Mouse (Mus musculus): ENCODE data around the gene Dab1. TPM values are rescaled to one million over a fixed set of nuclear protein-coding genes. Genes with fewer than 3 reads are reported as not detected.

Gene Dab1
- polyA plus RNA-seq, 1 experiment from 2014 or later, result 24.1 TPM

DNA sequence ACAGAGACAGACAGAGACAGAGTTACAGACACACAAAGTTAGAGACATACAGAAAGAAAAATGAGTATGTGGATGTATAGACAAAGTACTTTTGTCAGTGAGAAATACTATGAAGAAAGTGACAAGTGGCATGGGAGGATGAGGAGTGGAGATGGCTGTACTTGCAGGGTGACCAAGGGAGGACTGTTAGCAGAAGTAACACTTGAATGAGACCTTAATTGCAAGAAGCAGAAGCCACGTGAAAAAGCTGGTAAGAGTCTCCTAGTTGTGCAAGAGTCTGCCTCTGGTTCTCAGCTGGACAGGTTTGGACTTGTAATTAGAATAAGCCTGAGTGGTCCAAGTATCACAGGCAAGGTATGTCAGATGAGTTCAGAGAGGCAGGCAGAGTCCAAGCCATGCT is 88.0 kb downstream of the Dab1 start:
- Histone ChIP-seq H3K4me3 (ENCODE audit: low read depth, low read length) (no peak overlapping the region), H3K27ac (ENCODE audit: low read depth) (no peak overlapping the region), H3K9me3 (ENCODE audit: control insufficient read depth, low read length) (no peaks in the 10 kb centered on the region), H3K4me1 (replicated peaks; ENCODE audit: control insufficient read depth, insufficient read depth, low read length) (no peaks in the 10 kb centered on the region), H3K36me3 (ENCODE audit: control insufficient read depth, insufficient read depth, low read length) (no peaks in the 10 kb centered on the region), H3K27me3 (replicated peaks; ENCODE audit: control insufficient read depth, insufficient read depth, low read length) (no peaks in the 10 kb centered on the region), H3K4me2 (ENCODE audit: low read length) (no peak overlapping the region), H3K9ac (ENCODE audit: low read length) (no peak overlapping the region)
- ATAC-seq (replicated peaks; ENCODE audit: low FRiP score, low TSS enrichment, low read depth) (no peak), DNase-seq (ENCODE audit: low spot score) (no peak)
- 64% methylated on average over 1 of the region's 1 CpGs for WGBS

DNA sequence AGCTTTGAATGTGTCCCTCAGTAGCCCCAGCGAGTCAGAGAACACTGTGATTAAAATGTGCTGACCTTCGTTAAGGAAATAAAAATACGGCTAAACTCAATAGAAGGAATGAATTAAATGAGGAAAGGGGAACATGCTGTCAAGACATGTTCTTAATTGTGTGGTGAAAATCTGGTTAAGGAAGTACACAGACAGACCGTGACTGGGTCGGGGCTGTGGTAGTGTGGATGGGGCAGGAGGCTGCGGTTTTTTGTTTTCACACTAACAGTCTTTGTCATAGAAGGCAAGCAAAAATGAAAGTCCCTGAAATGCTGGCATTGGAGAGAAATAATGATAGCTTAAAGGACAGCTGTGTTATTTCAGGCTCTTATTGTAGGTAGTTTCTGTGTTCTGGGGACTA is 92.2 kb downstream of the Dab1 start:
- DNase-seq (ENCODE audit: low spot score) (no peak), ATAC-seq (replicated peaks; ENCODE audit: low FRiP score, low TSS enrichment, low read depth) (no peak)
- H3K9me3 ChIP-seq (ENCODE audit: control insufficient read depth, low read length), result no peaks in the 10 kb centered on the region
- no peaks in the 10 kb centered on the region for H3K27me3 ChIP-seq (replicated peaks; ENCODE audit: control insufficient read depth, insufficient read depth, low read length)
- H3K4me1 ChIP-seq (replicated peaks; ENCODE audit: control insufficient read depth, insufficient read depth, low read length), result no peaks in the 10 kb centered on the region
- no peak overlapping the region for H3K27ac ChIP-seq (ENCODE audit: low read depth)
- H3K9ac ChIP-seq (ENCODE audit: low read length), result no peak overlapping the region
- no peaks in the 10 kb centered on the region for H3K36me3 ChIP-seq (ENCODE audit: control insufficient read depth, insufficient read depth, low read length)
- 85% methylated on average over 6 of the region's 6 CpGs for WGBS
- no peak overlapping the region for H3K4me2 ChIP-seq (ENCODE audit: low read length)
- no peak overlapping the region for H3K4me3 ChIP-seq (ENCODE audit: low read depth, low read length)

DNA sequence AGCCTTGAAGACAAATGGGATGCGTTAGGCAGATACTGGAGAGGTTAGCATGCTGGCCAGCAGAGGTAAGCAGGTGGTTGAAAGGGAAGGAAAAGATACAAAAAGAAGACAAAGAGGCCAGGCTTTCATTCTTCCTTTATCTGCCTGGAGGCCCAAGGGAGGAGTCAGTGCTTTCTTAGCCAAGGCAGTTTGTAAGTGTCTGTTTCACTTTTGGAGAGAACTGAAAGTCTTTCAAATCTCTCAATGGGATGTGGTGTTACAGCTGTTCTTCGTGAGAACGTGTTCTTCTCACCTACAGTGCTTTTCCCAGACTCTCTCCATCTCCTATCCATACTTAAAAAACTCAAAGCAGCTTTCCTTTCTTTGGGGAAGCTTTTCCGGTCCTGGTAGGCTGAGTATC is 94.8 kb downstream of the Dab1 start:
- H3K27ac ChIP-seq (ENCODE audit: low read depth), result no peak overlapping the region
- DNase-seq (ENCODE audit: low spot score) (no peak), ATAC-seq (replicated peaks; ENCODE audit: low FRiP score, low TSS enrichment, low read depth) (no peak)
- H3K4me3 ChIP-seq (ENCODE audit: low read depth, low read length), result no peak overlapping the region
- H3K9ac ChIP-seq (ENCODE audit: low read length), result no peak overlapping the region
- no peak overlapping the region for H3K4me2 ChIP-seq (ENCODE audit: low read length)
- WGBS, result 93% methylated on average over 4 of the region's 4 CpGs
- no peaks in the 10 kb centered on the region for H3K36me3 ChIP-seq (ENCODE audit: control insufficient read depth, insufficient read depth, low read length)
- no peaks in the 10 kb centered on the region for H3K27me3 ChIP-seq (replicated peaks; ENCODE audit: control insufficient read depth, insufficient read depth, low read length)
- no peaks in the 10 kb centered on the region for H3K4me1 ChIP-seq (replicated peaks; ENCODE audit: control insufficient read depth, insufficient read depth, low read length)
- no peaks in the 10 kb centered on the region for H3K9me3 ChIP-seq (ENCODE audit: control insufficient read depth, low read length)

DNA sequence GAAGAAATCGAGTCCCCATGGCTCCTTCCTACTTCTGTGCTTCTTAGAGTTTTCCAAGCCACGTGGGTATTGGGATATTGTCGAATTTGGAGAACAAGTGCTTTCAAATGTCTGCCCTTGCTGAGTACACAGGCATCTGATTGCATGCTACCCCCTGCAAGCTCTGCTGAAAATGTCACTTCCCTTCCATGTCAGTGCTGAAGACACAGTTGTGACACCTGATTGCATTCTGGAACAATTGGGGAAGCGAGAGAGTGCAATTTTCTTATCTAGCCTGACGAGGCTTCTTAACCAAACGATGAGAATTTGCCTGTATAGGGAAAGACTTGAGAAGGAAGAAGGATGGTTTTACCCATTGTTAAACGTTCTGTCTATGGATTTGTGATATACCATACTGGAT is 95.8 kb downstream of the Dab1 start:
- WGBS, result 78% methylated on average over 7 of the region's 7 CpGs
- Histone ChIP-seq H3K9ac (ENCODE audit: low read length) (no peak overlapping the region), H3K27me3 (replicated peaks; ENCODE audit: control insufficient read depth, insufficient read depth, low read length) (no peaks in the 10 kb centered on the region), H3K9me3 (ENCODE audit: control insufficient read depth, low read length) (no peaks in the 10 kb centered on the region), H3K27ac (ENCODE audit: low read depth) (no peak overlapping the region), H3K4me3 (ENCODE audit: low read depth, low read length) (no peak overlapping the region), H3K4me1 (replicated peaks; ENCODE audit: control insufficient read depth, insufficient read depth, low read length) (no peaks in the 10 kb centered on the region), H3K4me2 (ENCODE audit: low read length) (no peak overlapping the region), H3K36me3 (ENCODE audit: control insufficient read depth, insufficient read depth, low read length) (no peaks in the 10 kb centered on the region)
- ATAC-seq (replicated peaks; ENCODE audit: low FRiP score, low TSS enrichment, low read depth), result no peak
- DNase-seq (ENCODE audit: low spot score), result no peak

DNA sequence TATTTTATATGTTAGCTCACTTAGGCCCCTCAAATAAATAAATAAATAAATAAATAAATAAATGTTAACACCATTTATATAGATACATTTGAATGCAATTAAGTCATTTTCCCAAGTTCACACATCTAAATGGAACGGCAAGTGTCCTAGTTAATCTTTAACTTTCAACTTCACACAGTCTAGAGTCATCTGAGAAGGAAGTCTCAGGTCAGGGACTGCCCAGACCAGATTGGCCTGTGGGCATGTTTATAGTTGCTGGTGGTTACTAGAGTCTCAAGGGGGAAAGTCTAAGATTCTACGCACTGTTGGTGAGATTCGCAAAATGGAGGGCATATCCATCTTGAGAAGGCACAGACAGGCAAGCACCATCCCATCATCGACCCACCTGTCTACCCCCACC is 96.4 kb downstream of the Dab1 start:
- no peak overlapping the region for H3K4me2 ChIP-seq (ENCODE audit: low read length)
- no peak overlapping the region for H3K27ac ChIP-seq (ENCODE audit: low read depth)
- no peak for DNase-seq (ENCODE audit: low spot score)
- no peaks in the 10 kb centered on the region for H3K27me3 ChIP-seq (replicated peaks; ENCODE audit: control insufficient read depth, insufficient read depth, low read length)
- WGBS, result 80% methylated on average over 4 of the region's 4 CpGs
- no peaks in the 10 kb centered on the region for H3K9me3 ChIP-seq (ENCODE audit: control insufficient read depth, low read length)
- ATAC-seq (replicated peaks; ENCODE audit: low FRiP score, low TSS enrichment, low read depth), result no peak
- H3K4me1 ChIP-seq (replicated peaks; ENCODE audit: control insufficient read depth, insufficient read depth, low read length), result no peaks in the 10 kb centered on the region
- no peak overlapping the region for H3K9ac ChIP-seq (ENCODE audit: low read length)
- H3K4me3 ChIP-seq (ENCODE audit: low read depth, low read length), result no peak overlapping the region
- H3K36me3 ChIP-seq (ENCODE audit: control insufficient read depth, insufficient read depth, low read length), result no peaks in the 10 kb centered on the region

DNA sequence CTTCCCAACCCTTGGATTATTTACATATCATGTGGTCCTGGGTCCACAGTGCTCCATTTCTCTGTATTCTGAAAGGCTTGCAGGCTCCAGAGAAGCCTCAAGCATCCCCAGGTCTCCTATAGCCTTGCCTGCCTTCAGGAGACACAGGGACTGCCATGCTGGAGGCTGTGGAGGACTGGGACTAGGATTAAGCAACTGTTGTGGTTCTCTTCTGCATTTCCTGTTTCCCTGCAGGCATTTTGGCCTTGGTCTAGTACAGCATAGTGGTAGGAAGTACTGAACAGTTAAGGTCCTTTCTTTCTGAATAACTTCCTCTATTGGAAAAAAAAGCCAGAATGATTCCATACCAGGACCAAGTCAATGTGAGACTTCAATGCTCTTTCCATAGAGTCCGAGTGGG is 103.6 kb downstream of the Dab1 start:
- H3K27me3 ChIP-seq (replicated peaks; ENCODE audit: control insufficient read depth, insufficient read depth, low read length), result no peaks in the 10 kb centered on the region
- no peak overlapping the region for H3K4me3 ChIP-seq (ENCODE audit: low read depth, low read length)
- ATAC-seq (replicated peaks; ENCODE audit: low FRiP score, low TSS enrichment, low read depth) (no peak), DNase-seq (ENCODE audit: low spot score) (no peak)
- H3K9me3 ChIP-seq (ENCODE audit: control insufficient read depth, low read length), result no peaks in the 10 kb centered on the region
- H3K9ac ChIP-seq (ENCODE audit: low read length), result no peak overlapping the region
- H3K27ac ChIP-seq (ENCODE audit: low read depth), result no peak overlapping the region
- WGBS, result 86% methylated on average over 1 of the region's 1 CpGs
- no peak overlapping the region for H3K4me2 ChIP-seq (ENCODE audit: low read length)
- H3K4me1 ChIP-seq (replicated peaks; ENCODE audit: control insufficient read depth, insufficient read depth, low read length), result no peaks in the 10 kb centered on the region
- no peaks in the 10 kb centered on the region for H3K36me3 ChIP-seq (ENCODE audit: control insufficient read depth, insufficient read depth, low read length)

DNA sequence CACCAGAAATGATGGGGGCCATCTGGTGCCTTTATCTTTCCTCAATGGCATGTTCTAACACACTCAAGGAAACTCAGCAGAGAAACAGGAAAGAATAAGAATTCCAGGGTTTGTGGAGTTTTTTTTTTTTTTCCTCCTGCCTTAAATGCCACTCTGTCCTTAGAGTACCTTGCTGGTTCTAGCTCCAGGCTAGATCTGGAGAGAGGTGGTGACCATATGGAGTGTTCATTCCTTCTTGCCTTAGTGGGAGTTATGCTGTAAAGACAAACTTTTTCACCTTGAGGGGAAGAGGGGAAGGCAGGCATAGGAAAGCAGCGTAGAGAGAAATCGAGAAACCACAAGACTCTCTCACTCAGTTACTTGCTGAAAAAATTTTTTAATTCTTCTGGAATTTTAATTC is 107.3 kb downstream of the Dab1 start:
- Histone ChIP-seq H3K4me3 (ENCODE audit: low read depth, low read length) (no peak overlapping the region), H3K4me1 (replicated peaks; ENCODE audit: control insufficient read depth, insufficient read depth, low read length) (no peaks in the 10 kb centered on the region), H3K4me2 (ENCODE audit: low read length) (no peak overlapping the region), H3K27me3 (replicated peaks; ENCODE audit: control insufficient read depth, insufficient read depth, low read length) (no peaks in the 10 kb centered on the region), H3K9me3 (ENCODE audit: control insufficient read depth, low read length) (no peaks in the 10 kb centered on the region), H3K9ac (ENCODE audit: low read length) (no peak overlapping the region), H3K27ac (ENCODE audit: low read depth) (no peak overlapping the region), H3K36me3 (ENCODE audit: control insufficient read depth, insufficient read depth, low read length) (no peaks in the 10 kb centered on the region)
- ATAC-seq (replicated peaks; ENCODE audit: low FRiP score, low TSS enrichment, low read depth) (no peak), DNase-seq (ENCODE audit: low spot score) (no peak)
- WGBS, result 95% methylated on average over 2 of the region's 2 CpGs

DNA sequence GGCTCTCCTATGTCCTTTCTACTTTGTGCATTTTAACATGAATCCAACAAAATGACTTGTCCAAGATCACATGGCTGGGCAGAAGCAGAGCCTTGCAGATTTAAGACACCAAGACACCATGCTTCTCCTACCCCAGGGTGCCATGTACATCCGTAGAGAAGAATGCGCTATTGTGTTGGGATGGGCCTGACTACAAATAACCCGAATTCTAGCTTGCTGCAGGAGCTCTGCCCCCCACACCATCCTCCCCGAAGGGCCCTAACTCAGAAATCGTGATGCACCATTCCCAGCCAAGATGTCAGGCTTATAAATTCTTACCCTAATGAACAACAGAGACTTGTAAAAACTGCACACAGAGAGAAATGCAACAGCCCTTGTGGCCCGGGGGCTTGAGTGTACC is 118.0 kb downstream of the Dab1 start:
- no peak for DNase-seq (ENCODE audit: low spot score)
- Histone ChIP-seq H3K27ac (ENCODE audit: low read depth) (no peak overlapping the region), H3K4me1 (replicated peaks; ENCODE audit: control insufficient read depth, insufficient read depth, low read length) (no peaks in the 10 kb centered on the region), H3K9ac (ENCODE audit: low read length) (no peak overlapping the region), H3K4me2 (ENCODE audit: low read length) (no peak overlapping the region), H3K4me3 (ENCODE audit: low read depth, low read length) (no peak overlapping the region), H3K9me3 (ENCODE audit: control insufficient read depth, low read length) (no peaks in the 10 kb centered on the region), H3K27me3 (replicated peaks; ENCODE audit: control insufficient read depth, insufficient read depth, low read length) (no peaks in the 10 kb centered on the region), H3K36me3 (ENCODE audit: control insufficient read depth, insufficient read depth, low read length) (no peaks in the 10 kb centered on the region)
- WGBS, result 67% methylated on average over 6 of the region's 6 CpGs
- no peak for ATAC-seq (replicated peaks; ENCODE audit: low FRiP score, low TSS enrichment, low read depth)

DNA sequence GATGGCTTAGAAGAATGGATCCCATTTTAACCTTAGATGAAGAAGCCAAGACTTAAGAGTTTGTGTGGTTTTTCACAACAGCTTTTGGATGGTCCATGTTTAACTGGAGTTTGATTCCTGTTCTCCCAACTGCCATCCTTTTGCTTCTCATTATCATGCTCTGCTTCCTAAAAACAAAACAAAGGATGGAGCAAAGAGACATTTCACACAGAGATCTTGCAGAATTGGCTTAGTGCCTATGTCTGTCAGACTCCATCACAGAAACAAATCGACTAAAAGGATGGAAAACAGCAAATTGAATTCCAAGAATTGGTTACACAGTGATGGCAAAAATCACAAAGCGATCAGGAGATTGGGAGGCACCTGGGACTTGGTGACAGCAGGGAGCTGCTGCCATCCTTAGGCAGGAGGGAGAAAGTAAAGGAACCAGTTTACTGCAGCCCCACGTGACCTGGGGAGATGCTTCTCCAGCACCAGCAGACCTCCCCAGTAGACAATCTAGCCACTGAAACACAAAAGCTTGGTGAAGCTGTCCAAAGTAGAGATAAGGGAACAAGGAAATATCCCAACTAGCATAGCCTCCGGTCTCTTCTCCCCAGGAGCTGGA is 132.2 kb downstream of the Dab1 start:
- WGBS, result 63% methylated on average over 4 of the region's 4 CpGs
- Histone ChIP-seq H3K9ac (ENCODE audit: low read length) (no peak overlapping the region), H3K27ac (ENCODE audit: low read depth) (no peak overlapping the region), H3K27me3 (replicated peaks; ENCODE audit: control insufficient read depth, insufficient read depth, low read length) (no peaks in the 10 kb centered on the region), H3K4me2 (ENCODE audit: low read length) (no peak overlapping the region), H3K36me3 (ENCODE audit: control insufficient read depth, insufficient read depth, low read length) (no peaks in the 10 kb centered on the region), H3K9me3 (ENCODE audit: control insufficient read depth, low read length) (no peaks in the 10 kb centered on the region), H3K4me3 (ENCODE audit: low read depth, low read length) (no peak overlapping the region), H3K4me1 (replicated peaks; ENCODE audit: control insufficient read depth, insufficient read depth, low read length) (no peaks in the 10 kb centered on the region)
- DNase-seq (ENCODE audit: low spot score), result no peak
- no peak for ATAC-seq (replicated peaks; ENCODE audit: low FRiP score, low TSS enrichment, low read depth)

Measured in intestine, embryonic 14.5 days (tissue).